Mouse (Mus musculus) adrenal gland, postnatal 14 days (tissue): ENCODE measurements around the gene Vps72. TPM values are rescaled to one million over a fixed set of nuclear protein-coding genes. Genes with fewer than 3 reads are reported as not detected.
A peak's percentile ranks its signal among the peaks of the same experiment; 100 is the strongest.
"Not testable (repeated sequence)": the region's sequence is repeated elsewhere in the genome, so short reads cannot be mapped to it uniquely, and the experiment has no call there.

ENCODE experiments used
- DNase-seq: peaks from one replicate; pipeline ENCODE4 v3.0.0; 2021; ENCODE audit warnings: mixed read lengths
- long read RNA-seq, 2 experiments: library from polyadenylated mRNA; stranded (forward); transcript quantifications; one replicate each; pipeline ENCODE4 v2.0.0; 2021
- total RNA-seq: library from RNA; stranded (reverse); gene quantifications from 2 replicates; pipeline ENCODE4 v1.2.3, GENCODE M21; 2021

Vps72 gene
- 56.6 and 62.8 TPM in 2 replicates for total RNA-seq
- long read RNA-seq, experiment 1, transcript Vps72-201 (6 exons, 1,456 nt): major isoform, 82 of 93 reads
- long read RNA-seq, experiment 1, partial matches to known transcripts: 7 of 93 reads
- long read RNA-seq, experiment 1, other reads (novel, unspliced or antisense): 4 of 93 reads
- long read RNA-seq, experiment 2, transcript Vps72-201 (6 exons, 1,456 nt): major isoform, 36 of 46 reads
- long read RNA-seq, experiment 2, partial matches to known transcripts: 2 of 46 reads
- long read RNA-seq, experiment 2, other reads (novel, unspliced or antisense): 8 of 46 reads

DNA sequence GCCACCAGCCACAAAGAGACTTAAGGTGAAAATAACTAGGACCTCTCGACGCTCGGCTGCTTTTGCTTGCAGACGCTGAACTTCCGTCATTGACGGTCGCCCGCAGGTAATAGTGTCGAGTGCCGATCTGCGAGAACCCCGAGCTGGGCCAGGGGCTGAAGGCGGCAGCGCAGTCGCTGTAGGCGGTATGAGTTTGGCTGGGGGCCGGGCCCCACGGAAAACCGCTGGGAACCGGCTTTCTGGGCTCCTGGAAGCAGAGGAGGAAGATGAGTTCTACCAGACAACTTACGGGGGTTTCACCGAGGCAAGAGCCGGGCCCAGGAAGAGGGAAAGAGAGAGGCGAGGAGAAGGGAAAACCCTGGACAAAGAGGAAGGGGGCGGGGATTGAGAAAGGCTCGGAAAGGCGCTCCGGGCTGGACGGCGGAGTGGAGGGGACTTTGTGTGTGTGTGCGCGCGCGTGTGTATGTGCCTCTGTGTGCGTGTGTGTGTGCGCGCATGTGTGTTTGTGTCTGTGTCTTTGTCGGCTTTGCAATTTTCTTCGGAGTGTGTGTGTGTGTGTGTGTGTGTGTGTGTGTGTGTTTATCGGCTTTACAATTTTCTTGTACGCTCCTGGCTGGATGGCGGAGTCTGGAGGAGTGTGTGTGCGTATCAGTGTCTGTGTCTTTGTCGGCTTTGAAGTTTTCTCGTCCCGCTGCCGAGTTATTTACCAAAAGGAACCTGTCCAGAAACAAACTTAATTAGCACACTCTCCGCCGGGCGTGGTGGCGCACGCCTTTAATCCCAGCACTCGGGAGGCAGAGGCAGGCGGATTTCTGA is at the start of gene Vps72:
TSS of gene Vps72 (plus strand) at position 112 of the 816 bp plus-strand sequence.
- peak; percentile 95 for DNase-seq

DNA sequence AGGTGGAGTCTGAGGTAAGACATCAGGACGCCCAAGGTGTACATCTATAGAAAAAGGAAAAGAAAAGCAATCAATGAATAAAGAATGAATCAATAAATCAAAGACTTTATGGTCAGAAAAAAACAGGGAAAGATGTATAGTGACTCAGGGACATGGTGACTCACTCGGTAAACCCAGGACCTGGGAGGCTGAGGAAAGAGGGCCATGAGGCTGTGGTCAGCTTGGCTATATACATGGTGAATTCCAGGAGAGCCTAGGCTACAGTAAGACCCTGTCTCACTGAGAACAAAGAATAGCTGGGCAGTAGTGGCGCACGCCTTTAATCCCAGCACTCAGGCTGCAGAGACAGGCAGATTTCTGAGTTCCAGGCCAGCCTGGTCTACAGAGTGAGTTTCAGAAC is 47.1 kb upstream of the Vps72 start:
- DNase-seq: no peak

DNA sequence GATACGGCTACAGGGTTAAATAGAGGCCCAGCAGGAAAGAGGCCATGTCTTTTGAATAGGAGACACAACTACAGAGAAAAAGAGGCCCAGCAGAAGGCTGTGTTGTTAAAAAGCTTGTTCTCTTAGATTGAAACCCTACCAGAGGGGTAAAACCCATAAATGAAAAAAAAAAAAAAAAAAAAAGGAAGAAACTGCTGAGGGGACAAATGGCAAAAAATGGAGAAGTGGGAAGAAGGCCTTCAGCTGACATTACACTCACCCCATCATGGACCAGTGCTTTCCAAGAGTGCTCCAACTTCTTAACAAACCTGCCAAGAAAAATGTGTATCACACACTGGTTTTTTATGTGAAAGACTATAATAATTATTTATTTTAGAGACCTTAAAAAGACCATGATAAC is 45.3 kb upstream of the Vps72 start:
- no peak for DNase-seq

DNA sequence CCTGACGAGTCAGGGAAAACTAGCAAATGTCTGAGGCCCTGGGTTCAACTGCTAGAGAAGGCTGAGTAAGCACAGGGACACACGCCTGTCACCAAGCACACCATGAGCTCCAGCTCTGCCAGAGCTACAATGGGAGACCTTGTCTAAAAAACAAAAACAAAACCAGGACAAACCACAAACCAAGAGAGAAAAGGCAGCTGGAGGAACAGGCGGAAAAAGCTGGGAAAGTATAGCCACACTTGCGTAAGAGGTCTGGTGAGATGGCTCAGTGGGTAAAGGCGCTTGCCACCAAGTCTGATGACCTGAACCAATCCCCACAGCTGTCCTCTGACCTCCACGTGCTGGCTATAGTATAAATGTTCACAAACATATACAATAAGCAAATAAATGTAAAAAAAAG is 44.7 kb upstream of the Vps72 start:
- peak; percentile 10 for DNase-seq

DNA sequence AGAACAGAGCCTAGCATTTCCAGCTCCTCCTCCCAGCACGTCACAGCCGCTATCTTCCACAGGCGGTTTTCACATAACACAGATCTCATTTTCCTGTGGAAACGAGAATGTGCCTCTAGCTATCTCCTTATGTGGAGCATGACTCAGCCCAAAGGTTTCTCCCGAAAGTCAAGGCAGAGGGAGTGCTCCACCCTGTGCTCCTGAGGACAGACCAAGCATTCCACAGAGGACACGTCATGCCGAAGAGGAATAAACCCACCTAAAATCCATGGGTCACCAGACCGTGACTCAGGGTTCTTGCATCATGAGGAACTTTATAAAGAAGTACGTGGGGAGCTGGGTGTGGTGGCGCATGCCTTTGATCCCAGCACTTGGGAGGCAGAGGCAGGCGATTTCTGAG is 44.3 kb upstream of the Vps72 start:
- DNase-seq: peak; percentile 54

DNA sequence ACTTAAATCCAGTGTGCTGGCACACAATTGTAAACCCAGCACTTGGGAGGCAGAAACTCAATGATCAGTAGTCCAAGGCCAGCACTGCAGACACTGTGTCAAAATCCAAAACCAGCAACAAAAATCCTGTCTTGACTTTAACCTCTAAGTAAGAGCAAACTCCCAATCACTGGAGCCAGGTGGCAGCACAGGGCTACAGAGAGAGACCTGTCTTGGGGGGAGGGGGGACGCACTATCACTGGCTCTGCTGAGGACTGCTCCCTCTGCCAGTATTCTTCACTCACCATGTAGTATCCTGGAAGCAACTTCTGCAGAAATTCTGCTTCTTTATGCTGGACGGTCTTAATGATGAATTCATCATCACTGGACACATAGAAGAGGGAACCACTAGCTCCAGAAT is 39.2 kb upstream of the Vps72 start:
- peak; percentile 28 for DNase-seq

DNA sequence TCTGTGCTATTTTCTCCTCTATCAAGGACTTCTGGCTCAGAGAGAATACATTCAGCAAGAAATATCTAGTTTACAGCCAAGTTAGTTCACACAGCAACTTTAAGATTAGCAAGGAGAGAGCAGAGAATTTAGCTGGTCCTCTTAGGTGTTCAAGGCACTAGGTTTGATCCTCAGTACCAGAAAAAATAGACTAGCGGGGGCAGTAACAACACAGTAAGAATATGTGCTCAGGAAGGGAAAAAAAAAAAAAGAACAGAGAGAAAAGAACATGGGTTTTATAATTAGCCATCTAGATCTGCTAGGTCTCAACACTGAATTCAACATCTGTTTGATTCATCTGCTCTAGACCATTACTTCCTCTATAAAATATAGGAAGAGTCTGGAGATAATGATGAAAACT is 22.8 kb upstream of the Vps72 start:
- DNase-seq: no peak

DNA sequence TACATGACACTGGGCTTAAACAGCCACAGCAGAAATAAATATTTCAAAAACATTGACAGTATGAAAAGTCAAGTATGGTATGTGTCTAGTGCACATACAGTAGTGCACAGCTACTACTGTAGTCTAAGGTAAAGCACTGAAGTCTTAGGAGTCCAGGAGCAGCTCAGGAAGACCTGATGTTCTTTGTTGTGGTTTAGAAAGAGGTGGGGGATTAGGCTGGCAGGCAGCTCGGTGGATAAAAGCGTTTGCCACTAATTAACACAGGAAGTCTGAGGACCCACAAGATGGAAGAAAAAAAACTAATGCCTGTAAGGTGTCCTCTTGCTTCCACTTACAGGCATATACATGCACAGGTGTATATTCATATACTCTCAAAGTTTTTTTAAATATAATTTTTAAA is 10.0 kb upstream of the Vps72 start:
- no peak for DNase-seq

DNA sequence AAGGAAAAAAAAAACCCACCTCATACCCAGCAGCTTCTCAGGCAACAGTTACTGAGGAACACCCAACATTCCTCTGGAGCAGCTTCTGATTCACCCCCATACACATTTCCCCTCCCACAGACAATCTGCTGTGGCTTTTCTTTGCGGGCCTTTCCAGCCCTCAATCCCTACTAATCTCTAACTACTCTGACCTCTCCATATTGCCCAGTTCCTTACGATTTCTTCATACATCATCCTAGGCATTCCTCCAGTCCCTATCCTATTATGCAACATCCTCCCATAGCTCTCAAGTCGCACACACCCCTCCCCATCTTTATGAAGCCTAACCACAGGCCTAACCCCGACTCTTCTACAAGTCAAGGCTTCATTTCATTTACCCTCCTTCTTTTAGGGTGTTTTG is 5.7 kb upstream of the Vps72 start:
- DNase-seq: no peak

DNA sequence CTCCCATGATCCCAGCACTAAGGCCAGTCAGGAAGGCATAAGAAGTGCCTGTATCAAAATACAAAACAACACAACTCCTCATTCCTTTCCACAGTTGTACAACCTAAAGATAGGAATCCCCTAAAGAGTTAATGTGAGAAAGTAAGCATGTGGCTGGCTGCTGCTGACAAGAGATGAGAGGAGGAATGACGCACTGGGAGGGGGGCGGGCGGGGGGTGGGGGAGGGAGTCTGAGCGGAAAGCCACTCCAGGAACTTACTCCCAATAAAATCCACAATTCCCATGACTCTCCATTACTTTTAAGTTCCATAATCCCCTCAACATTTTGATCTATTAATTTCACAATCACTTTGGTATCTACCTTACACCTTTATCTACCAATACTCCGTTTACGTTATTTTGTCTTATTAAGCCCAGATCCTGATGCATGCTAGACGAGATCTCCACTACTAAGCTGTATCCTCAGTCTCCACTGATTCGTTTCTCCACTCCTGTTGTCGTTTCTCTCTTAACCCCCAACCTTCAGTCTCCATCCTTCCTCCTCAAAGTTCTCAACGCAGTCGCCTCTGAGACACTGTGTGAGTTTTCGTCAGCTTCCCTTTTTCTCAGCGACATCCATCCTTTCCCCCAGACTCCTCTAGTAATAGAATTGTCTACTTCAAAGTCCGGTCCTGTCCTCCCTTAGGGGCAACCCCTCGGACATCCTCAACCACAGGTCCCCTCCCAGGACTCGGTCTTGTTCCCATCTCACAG is 5.1 kb upstream of the Vps72 start:
- no peak for DNase-seq

DNA sequence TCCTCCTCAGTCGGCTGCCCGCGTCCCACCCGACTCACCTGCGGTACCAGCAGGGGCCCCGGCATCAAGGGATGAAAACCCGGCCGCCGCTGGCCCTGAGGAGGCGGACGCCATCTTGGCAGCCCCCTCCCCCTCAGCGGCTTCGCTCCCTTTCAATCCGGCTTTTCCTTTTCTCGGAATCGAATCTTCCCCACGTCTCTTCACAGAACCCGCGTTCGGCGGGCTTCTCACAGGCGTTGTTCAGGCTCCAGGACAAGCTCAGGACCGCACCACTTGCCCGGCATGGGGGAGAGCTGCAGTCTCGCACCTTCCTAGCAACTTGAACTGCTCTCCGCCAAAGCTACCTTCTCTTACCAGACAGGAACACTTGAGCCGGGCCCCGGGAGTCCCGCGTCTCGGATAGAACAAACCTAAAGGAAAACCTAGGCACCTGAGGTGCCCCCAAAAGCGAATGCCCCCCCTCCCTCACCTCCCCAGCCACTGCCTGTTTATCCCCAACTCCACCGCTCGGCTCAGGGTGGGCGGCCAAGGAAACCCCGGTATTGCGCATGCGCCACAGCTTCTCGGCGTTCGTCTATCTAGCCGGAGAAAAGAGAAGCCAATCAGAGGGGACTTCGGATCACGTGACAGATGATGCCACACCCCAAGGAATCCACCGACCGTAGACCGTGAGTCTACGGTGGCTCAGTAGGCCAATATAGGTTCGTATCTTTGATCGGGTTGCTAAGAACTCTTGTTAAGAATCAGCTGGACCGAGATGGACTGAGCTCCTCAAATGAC is 4.3 kb upstream of the Vps72 start, which contains the start of gene Pip5k1a:
TSS of gene Pip5k1a (minus strand) at position 593 of the 780 bp plus-strand sequence.
- DNase-seq: peak; percentile 98

DNA sequence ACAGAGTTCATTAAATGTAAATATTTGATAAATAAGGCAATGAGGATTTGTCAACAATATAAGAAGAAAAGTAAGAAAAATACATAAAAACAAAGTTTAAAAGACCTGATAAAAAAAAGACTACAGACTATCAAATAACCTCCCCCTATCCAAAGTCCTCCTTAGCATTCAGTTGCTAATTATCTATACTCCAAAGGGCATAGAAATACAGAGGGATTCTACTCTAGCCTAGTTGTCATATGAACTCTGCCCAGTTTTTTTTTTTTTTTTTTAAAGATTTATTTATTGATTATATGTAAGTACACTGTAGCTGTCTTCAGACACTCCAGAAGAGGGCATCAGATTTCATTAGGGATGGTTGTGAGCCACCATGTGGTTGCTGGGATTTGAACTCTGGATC is 3.5 kb upstream of the Vps72 start:
- DNase-seq: not testable (repeated sequence)

DNA sequence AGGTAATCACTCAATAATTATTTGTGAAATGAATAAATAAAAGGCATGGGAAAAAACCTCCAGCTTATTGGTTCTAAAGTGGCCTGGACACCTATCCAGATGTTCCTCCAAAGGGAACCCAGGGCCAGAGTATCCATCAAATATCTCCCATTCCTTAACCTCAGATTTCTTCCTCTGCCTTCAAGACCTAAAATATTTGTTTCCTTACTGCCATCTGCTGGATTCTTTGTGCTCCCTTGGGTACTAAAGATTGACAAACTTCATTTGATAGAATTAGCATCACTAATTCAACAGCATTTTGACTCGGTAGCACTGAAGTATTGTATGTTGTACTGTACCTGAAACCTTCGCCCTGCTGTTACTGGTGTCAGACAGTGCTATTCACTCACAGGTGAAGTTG is 2.9 kb upstream of the Vps72 start:
- DNase-seq: no peak

DNA sequence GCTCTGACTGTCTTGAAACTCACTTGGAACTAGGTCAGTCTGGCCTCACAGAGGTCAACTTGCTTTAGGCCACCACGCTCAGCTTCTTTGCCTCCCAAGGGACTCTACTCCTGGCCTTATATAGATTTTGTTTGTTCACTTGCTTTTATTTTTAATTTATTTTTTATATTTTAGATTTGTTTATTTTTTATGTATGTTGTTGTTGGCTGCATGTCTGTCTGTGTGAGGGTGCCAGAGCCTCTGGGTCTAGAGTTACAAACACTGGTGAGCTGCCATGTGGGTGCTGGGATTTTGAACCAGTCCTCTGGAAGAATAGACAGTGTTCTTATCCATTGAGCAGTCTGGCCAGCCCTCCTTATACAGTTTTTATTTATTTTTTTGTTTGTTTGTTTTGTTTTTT is 1.9 kb downstream of the Vps72 start:
- DNase-seq: no peak

DNA sequence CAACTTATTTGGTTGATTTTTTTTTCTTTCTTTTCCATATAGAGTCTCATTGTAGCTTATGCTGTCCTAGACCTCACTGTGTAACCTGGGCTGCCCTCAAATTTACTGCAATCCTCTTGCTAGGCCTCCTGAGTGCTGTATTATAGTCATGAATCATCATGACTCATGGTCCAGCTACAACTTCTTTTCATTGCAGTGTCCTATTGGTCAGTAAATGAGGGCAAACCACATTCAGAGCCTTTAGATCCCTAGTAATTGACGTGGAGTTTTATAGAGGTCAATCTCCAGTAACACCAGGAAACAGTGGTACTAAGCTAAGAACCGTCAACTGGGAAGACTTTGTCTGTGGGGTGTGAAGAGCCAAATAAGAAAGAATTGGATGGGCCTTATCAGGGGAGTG is 6.9 kb downstream of the Vps72 start:
- DNase-seq: no peak

DNA sequence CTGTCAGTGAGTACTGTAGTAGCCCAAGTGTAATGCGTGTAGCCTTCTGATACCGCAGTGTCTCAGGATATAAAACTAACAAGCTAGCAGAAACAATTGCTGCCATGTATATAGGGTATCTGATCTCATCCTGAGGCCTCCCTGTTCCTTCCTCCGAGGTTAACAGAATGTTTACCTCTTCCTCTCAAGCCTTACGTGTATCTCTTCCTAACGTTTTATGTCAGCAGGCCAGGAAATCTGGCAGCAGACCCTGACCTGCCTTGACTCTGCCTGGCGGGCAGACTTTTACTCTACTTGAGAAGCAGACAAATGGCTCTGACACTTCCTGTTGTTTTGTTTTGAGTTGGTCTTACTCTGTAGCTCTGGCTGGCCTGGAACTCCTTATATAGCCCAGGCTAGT is 10.8 kb downstream of the Vps72 start:
- no peak for DNase-seq

DNA sequence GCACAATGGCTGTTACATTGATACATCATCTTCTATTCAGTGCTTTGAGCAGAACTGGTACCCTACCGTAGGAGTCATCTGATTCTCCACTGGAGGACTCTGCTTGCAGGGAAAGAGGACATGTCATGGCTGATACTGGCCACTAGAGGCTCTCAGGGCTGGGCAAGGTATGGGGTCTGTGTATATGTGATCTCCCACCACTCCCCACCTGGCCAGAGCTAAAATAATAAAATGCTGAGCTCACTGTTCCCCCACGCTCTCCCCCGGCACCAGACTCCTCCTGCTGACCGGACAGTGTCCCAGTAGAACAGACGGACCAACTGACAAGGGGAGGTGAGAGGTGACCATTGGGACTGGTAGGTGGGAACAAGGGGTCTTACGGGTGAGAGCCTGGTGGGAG is 13.4 kb downstream of the Vps72 start, which contains the start of gene Tmod4:
TSS of gene Tmod4 (plus strand) at position 231 of the 400 bp plus-strand sequence.
- no peak for DNase-seq

DNA sequence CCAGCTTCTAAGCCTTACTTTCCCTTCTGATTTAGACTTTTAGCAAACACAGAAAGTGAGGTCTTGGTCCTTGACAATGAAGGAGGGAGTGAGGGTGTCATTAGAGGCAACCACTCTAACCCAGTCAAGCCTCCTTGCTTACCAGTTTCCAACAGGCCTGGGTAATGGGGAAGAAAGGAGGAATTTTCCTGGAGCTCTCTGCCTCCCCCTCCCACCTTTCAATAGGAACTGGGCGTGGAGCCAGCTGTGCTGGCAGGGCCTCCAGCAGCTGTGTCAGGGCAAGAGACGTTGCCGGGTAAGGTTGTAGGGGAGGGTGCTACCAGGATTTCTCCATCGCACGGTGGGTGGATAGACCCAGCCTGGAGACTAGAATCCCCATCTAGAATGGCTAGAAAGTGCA is 14.2 kb downstream of the Vps72 start:
- peak; percentile 80 for DNase-seq

DNA sequence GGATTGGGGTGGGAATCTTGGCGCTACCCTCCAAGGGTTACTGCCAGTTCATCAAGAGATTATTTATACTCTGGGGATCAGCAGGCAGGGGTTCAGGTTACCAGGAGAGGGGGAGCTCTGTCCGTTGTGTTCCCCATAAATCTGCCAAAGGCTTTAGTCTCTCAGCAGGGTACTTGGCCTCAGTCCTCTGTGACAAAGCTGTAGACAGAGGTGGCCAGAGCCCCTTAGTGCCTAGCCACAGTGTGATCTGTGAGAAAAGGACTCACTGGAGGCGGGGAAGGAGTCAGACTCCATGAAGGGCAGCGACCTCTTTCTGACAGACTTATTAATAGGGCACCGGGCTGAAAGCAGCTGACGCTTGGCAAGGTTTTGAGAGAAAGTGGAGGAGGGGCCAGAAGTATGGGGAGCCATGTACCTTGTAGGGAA is 18.4 kb downstream of the Vps72 start:
- no peak for DNase-seq

DNA sequence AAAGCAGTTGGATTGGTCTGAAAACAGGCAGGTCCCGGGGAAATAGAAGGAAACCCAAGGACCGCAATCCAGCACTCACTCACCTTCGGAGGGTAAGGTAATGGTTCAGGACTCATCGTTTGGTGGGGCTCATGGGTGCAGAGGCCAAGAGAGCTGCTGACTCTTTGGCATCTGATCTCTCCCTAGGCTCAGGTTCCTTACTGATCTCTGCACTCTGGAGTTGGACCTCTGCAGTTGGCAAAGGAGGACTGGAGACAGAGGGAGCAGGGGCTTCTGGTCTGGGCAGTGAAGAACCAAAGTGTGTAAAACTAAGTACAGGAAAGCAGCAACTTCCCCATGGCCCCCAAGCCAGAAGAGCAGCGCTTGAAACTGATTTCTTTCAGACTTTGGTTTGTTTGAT is 19.3 kb downstream of the Vps72 start:
- DNase-seq: no peak

DNA sequence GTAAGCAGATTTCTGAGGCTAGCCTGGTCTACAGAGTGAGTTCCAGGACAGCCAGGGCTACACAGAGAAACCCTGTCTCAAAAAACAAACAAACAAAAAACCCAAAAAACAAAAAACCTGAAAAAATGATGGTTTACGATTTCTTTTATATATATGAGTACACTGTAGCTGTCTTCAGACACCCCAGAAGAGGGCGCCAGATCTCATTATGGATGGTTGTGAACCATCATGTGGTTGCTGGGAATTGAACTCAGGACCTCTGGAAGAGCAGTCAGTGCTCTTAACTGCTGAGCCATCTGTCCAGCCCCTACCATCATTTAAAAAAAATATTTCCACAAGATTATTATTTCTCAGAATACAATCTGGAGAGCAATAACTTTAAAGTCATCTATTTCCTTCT is 21.6 kb downstream of the Vps72 start:
- not testable (repeated sequence) for DNase-seq

DNA sequence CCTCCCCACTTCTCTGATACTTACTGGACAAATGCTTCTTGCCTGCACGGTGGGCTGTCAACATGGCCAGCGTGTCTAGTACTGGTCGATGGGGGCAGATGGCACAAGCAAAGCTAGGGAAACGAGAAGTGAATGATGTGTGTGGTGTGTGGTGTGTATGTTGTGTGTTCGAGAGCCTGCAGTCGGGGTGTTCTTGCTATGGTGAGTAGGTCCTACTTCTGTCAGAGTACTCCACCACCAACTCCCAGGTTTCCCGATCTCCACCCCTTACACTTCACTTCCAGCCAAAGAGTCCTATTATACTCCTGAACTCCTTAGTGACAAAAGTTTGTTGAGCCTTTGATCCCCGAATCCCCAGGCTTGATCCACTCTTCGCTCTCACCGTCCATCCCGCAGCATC is 22.4 kb downstream of the Vps72 start:
- DNase-seq: no peak
